Mouse (Mus musculus): Measurements from ENCODE around the gene Tor4a. TPM values are rescaled to one million over a fixed set of nuclear protein-coding genes. Genes with fewer than 3 reads are reported as not detected.

The Tor4a gene
- polyA plus RNA-seq (2015; fragmentation: Nextera tagmentation; extraction: Ambion mirVana): 23.0 and 23.4 TPM in 2 replicates

DNA sequence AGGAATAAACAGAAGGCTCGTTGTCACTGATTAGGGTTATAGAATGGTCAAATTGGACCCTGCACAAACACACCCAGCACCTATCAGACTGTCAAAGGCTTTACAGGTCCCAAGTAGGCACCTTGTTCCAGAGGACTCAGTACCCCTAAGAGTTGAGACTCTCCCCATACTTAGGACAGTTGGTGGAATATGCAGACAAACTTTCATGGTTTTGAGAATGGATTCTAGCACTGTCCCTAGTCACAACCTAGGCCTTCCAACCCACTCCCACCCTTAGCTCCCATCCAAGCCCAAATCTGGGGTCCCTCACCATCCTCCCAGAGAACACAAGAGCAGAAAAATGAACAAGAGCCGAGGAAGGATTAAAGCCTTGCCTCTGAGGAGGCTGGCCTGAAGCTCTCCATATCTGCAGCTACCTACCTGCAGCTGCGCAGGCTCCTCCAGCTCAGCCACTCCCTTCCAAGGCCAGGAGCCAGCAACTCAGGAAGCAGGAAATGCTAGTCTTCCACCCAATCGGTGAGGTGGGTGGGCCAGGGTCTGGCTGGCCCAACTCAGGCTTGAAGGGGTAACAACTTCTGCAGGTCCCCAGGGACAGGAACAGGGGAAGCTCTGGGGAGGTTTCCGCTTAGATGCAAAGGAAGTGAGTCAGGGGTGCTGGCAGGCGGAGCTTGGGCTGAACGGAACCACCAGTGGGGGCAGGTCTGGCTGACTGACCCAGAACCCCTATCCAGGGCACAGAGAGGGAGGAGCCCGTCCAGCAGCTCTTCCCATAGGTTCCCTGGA lies at the start of gene Tor4a:
TSS of gene Tor4a (minus strand) at position 715 of the 783 bp plus-strand sequence.
- peak within 1 kb of the TSS; percentile 86 for H3K27ac ChIP-seq (ENCODE audit: low read length)
- ATAC-seq: peak; percentile 82
- H3K36me3 ChIP-seq (ENCODE audit: control insufficient read depth, insufficient read depth, low read length): no peaks in the 10 kb centered on the region; the same call in 1 of the 2 replicates
- H3K4me3 ChIP-seq (ENCODE audit: low read length): peak within 1 kb of the TSS; percentile 54
- H3K4me1 ChIP-seq (ENCODE audit: control insufficient read depth, insufficient read depth, low read length): peaks cover 32% of the 10 kb centered on the region
- H3K9ac ChIP-seq (ENCODE audit: low read depth, low read length): peak within 1 kb of the TSS; percentile 68
- 8% methylated on average over 8 of the region's 8 CpGs for whole genome bisulfite sequencing
- H3K4me2 ChIP-seq (ENCODE audit: low read depth, low read length): peak within 1 kb of the TSS; percentile 76
- H3K9me3 ChIP-seq (ENCODE audit: control insufficient read depth, low read length): no peaks in the 10 kb centered on the region
- no peaks in the 10 kb centered on the region for H3K27me3 ChIP-seq (replicated peaks; ENCODE audit: control insufficient read depth, insufficient read depth, low read length)

DNA sequence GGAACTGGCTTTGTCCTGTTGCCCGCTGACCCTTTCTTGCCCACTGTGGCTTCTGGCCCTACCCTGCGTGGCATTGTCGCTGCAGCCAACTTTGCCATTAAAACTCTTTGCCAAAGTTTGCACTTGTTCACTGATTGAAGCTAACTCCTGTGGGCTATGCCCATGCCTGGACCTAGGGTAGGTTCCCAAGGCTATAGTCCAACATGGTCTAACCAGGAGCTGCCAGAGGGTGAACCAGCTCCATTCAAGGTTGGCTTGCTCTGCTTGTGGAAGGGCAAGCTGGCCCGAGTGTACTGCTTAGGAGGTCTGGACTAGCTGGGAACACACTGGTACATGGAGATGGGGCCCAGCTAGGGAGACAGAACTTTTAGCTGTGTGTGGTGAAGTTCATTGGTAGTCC lies 47.5 kb upstream of the Tor4a start:
- Histone ChIP-seq H3K9ac (ENCODE audit: low read depth, low read length) (no peak overlapping the region), H3K4me3 (ENCODE audit: low read length) (no peak overlapping the region), H3K36me3 (ENCODE audit: control insufficient read depth, insufficient read depth, low read length) (0 out of 2 replicates have a peak, but pooled peaks cover 8% of the 10 kb centered on the region), H3K27me3 (replicated peaks; ENCODE audit: control insufficient read depth, insufficient read depth, low read length) (no peaks in the 10 kb centered on the region; the same call in 1 of the 2 replicates), H3K9me3 (ENCODE audit: control insufficient read depth, low read length) (no peaks in the 10 kb centered on the region), H3K4me2 (ENCODE audit: low read depth, low read length) (no peak overlapping the region), H3K27ac (ENCODE audit: low read length) (no peak overlapping the region), H3K4me1 (ENCODE audit: control insufficient read depth, insufficient read depth, low read length) (peaks cover 33% of the 10 kb centered on the region)
- 85% methylated on average over 4 of the region's 4 CpGs for WGBS
- no peak for ATAC-seq

GRCm38 (mm10) chr2:25243342-25243741 lies 46.7 kb upstream of the Tor4a start:
- Histone ChIP-seq H3K27me3 (replicated peaks; ENCODE audit: control insufficient read depth, insufficient read depth, low read length) (no peaks in the 10 kb centered on the region; the same call in 1 of the 2 replicates), H3K36me3 (ENCODE audit: control insufficient read depth, insufficient read depth, low read length) (0 out of 2 replicates have a peak, but pooled peaks cover 7% of the 10 kb centered on the region), H3K9ac (ENCODE audit: low read depth, low read length) (no peak overlapping the region), H3K27ac (ENCODE audit: low read length) (no peak overlapping the region), H3K4me3 (ENCODE audit: low read length) (no peak overlapping the region; the same call in 1 of the 2 replicates), H3K9me3 (ENCODE audit: control insufficient read depth, low read length) (no peaks in the 10 kb centered on the region), H3K4me2 (ENCODE audit: low read depth, low read length) (no peak overlapping the region), H3K4me1 (ENCODE audit: control insufficient read depth, insufficient read depth, low read length) (peaks cover 33% of the 10 kb centered on the region)
- no peak for ATAC-seq
- 73% methylated on average over 8 of the region's 8 CpGs for WGBS

GRCm38 (mm10) chr2:25242101-25242506 lies 45.4 kb upstream of the Tor4a start, which contains the start of the genes Rnf208 and Cysrt1:
Rnf208 (plus strand) TSS chr2:25242255.
Cysrt1 (minus strand) TSS chr2:25242452.
- Histone ChIP-seq H3K4me2 (ENCODE audit: low read depth, low read length) (peak within 1 kb of the TSS; percentile 97), H3K4me3 (ENCODE audit: low read length) (peak within 1 kb of the TSS; percentile 62), H3K4me1 (ENCODE audit: control insufficient read depth, insufficient read depth, low read length) (peaks cover 44% of the 10 kb centered on the region), H3K27me3 (replicated peaks; ENCODE audit: control insufficient read depth, insufficient read depth, low read length) (no peaks in the 10 kb centered on the region; the same call in 1 of the 2 replicates), H3K9me3 (ENCODE audit: control insufficient read depth, low read length) (no peaks in the 10 kb centered on the region), H3K27ac (ENCODE audit: low read length) (peak within 1 kb of the TSS; percentile 79), H3K9ac (ENCODE audit: low read depth, low read length) (peak within 1 kb of the TSS; percentile 76), H3K36me3 (ENCODE audit: control insufficient read depth, insufficient read depth, low read length) (0 out of 2 replicates have a peak, but pooled peaks cover 4% of the 10 kb centered on the region)
- under 1% methylated on average over 57 of the region's 59 CpGs for WGBS
- no peak for ATAC-seq

DNA sequence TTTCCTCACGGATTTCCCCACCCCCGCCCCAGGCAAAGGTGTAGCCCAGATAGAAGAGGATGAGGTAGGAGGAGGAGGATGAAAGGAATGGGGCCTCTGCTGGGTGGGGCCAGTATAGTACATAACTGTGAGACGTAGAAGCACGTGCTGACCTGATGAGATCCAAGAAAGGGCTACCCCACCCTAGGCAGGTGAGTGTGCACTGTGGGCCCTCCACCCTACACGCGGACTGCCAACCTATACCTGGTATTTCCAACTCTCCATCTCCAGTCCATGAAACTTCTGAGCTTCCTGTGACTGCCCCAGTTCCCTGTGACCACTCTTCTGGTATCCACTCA lies 44.7 kb upstream of the Tor4a start:
- H3K9ac ChIP-seq (ENCODE audit: low read depth, low read length): peak overlapping the region; percentile 76; the same call in 1 of the 2 replicates
- H3K4me3 ChIP-seq (ENCODE audit: low read length): peak overlapping the region; percentile 62
- peak; percentile 56 for ATAC-seq
- peak overlapping the region; percentile 79 for H3K27ac ChIP-seq (ENCODE audit: low read length)
- no peaks in the 10 kb centered on the region; the same call in 1 of the 2 replicates for H3K27me3 ChIP-seq (replicated peaks; ENCODE audit: control insufficient read depth, insufficient read depth, low read length)
- H3K4me1 ChIP-seq (ENCODE audit: control insufficient read depth, insufficient read depth, low read length): peaks cover 45% of the 10 kb centered on the region
- 0 out of 2 replicates have a peak, but pooled peaks cover 4% of the 10 kb centered on the region for H3K36me3 ChIP-seq (ENCODE audit: control insufficient read depth, insufficient read depth, low read length)
- H3K9me3 ChIP-seq (ENCODE audit: control insufficient read depth, low read length): no peaks in the 10 kb centered on the region
- 15% methylated on average over 6 of the region's 6 CpGs for WGBS
- peak overlapping the region; percentile 97 for H3K4me2 ChIP-seq (ENCODE audit: low read depth, low read length)

- Histone ChIP-seq H3K4me1 (ENCODE audit: control insufficient read depth, insufficient read depth, low read length) (peaks cover 46% of the 10 kb centered on the region), H3K36me3 (ENCODE audit: control insufficient read depth, insufficient read depth, low read length) (0 out of 2 replicates have a peak, but pooled peaks cover 3% of the 10 kb centered on the region), H3K27ac (ENCODE audit: low read length) (peak overlapping the region; percentile 79), H3K4me2 (ENCODE audit: low read depth, low read length) (peak overlapping the region; percentile 97), H3K27me3 (replicated peaks; ENCODE audit: control insufficient read depth, insufficient read depth, low read length) (no peaks in the 10 kb centered on the region; the same call in 1 of the 2 replicates), H3K9ac (ENCODE audit: low read depth, low read length) (peak overlapping the region; percentile 59), H3K4me3 (ENCODE audit: low read length) (peak overlapping the region; percentile 62), H3K9me3 (ENCODE audit: control insufficient read depth, low read length) (no peaks in the 10 kb centered on the region)
- WGBS: 1% methylated on average over 29 of the region's 29 CpGs
- peak; percentile 71 for ATAC-seq
Observed at GRCm38 (mm10) chr2:25240723-25241437, 44.2 kb upstream of the Tor4a start.

DNA sequence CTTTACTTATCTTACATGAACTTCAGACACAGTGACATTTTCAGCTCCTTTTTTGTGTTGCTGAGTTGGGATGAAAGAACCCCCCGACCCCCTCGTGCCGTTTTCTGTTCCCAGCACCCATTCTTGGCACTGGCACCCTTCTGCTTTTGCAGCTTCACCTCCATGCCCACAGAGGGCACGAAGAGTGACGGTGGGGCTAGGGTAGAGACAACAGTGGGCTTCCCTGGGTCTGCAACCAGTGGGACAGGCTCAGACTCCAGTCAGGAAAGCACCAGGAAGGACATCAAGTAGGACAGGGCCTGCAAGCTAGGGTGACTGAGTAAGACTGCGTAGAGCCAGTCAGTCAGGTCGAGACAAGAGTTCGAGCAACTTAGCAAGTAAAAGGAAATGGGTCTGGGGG lies 43.6 kb upstream of the Tor4a start:
- WGBS: 52% methylated on average over 8 of the region's 8 CpGs
- H3K36me3 ChIP-seq (ENCODE audit: control insufficient read depth, insufficient read depth, low read length): no peaks in the 10 kb centered on the region
- peak overlapping the region; percentile 79 for H3K27ac ChIP-seq (ENCODE audit: low read length)
- peak; percentile 10 for ATAC-seq
- H3K4me3 ChIP-seq (ENCODE audit: low read length): peak overlapping the region; percentile 62
- H3K9ac ChIP-seq (ENCODE audit: low read depth, low read length): peak overlapping the region; percentile 59
- peaks cover 47% of the 10 kb centered on the region for H3K4me1 ChIP-seq (ENCODE audit: control insufficient read depth, insufficient read depth, low read length)
- peak overlapping the region; percentile 97 for H3K4me2 ChIP-seq (ENCODE audit: low read depth, low read length)
- H3K27me3 ChIP-seq (replicated peaks; ENCODE audit: control insufficient read depth, insufficient read depth, low read length): no peaks in the 10 kb centered on the region; the same call in 1 of the 2 replicates
- H3K9me3 ChIP-seq (ENCODE audit: control insufficient read depth, low read length): no peaks in the 10 kb centered on the region

GRCm38 (mm10) chr2:25239766-25240165 lies 43.1 kb upstream of the Tor4a start:
- H3K4me1 ChIP-seq (ENCODE audit: control insufficient read depth, insufficient read depth, low read length): peaks cover 50% of the 10 kb centered on the region
- no peaks in the 10 kb centered on the region; the same call in 1 of the 2 replicates for H3K27me3 ChIP-seq (replicated peaks; ENCODE audit: control insufficient read depth, insufficient read depth, low read length)
- no peaks in the 10 kb centered on the region for H3K36me3 ChIP-seq (ENCODE audit: control insufficient read depth, insufficient read depth, low read length)
- WGBS: 85% methylated on average over 3 of the region's 3 CpGs
- H3K4me2 ChIP-seq (ENCODE audit: low read depth, low read length): no peak overlapping the region
- no peak overlapping the region for H3K4me3 ChIP-seq (ENCODE audit: low read length)
- H3K9me3 ChIP-seq (ENCODE audit: control insufficient read depth, low read length): no peaks in the 10 kb centered on the region
- peak overlapping the region; percentile 59; the same call in 1 of the 2 replicates for H3K9ac ChIP-seq (ENCODE audit: low read depth, low read length)
- ATAC-seq: no peak
- H3K27ac ChIP-seq (ENCODE audit: low read length): no peak overlapping the region

DNA sequence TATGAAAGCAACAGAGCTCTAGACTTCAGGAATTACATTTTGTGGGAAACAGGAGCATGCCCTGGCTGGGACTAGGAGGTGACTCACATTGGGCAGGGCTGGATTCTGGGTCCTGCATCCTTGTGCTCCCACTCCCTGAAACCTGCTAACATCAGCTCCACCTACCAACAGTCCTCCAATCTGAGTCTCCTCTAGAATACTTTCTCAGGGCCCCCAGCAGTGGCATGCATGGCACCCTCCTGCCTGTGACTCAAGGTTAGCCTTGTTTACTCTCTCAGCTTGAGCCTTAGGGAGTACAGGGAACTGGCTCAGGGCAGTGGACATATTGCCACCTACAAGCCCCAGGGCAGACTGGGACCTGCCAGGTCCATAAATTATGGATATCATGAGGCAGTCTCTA lies 41.4 kb upstream of the Tor4a start:
- Histone ChIP-seq H3K9me3 (ENCODE audit: control insufficient read depth, low read length) (no peaks in the 10 kb centered on the region), H3K27ac (ENCODE audit: low read length) (no peak overlapping the region), H3K27me3 (replicated peaks; ENCODE audit: control insufficient read depth, insufficient read depth, low read length) (no peaks in the 10 kb centered on the region), H3K36me3 (ENCODE audit: control insufficient read depth, insufficient read depth, low read length) (no peaks in the 10 kb centered on the region), H3K9ac (ENCODE audit: low read depth, low read length) (no peak overlapping the region), H3K4me2 (ENCODE audit: low read depth, low read length) (no peak overlapping the region), H3K4me1 (ENCODE audit: control insufficient read depth, insufficient read depth, low read length) (peaks cover 59% of the 10 kb centered on the region), H3K4me3 (ENCODE audit: low read length) (no peak overlapping the region)
- no peak for ATAC-seq

Measured in intestine, embryonic 16.5 days (tissue).